Mouse (Mus musculus) fat pad, adult 2 months (tissue): ENCODE data around the gene Gm20489.

Source experiments
- DNase-seq: peaks from one replicate; pipeline ENCODE4 v3.0.0-alpha.2; 2011; ENCODE audit warnings: low read depth, low spot score; ENCODE audit errors: extremely low read depth

Gm20489 gene

DNA sequence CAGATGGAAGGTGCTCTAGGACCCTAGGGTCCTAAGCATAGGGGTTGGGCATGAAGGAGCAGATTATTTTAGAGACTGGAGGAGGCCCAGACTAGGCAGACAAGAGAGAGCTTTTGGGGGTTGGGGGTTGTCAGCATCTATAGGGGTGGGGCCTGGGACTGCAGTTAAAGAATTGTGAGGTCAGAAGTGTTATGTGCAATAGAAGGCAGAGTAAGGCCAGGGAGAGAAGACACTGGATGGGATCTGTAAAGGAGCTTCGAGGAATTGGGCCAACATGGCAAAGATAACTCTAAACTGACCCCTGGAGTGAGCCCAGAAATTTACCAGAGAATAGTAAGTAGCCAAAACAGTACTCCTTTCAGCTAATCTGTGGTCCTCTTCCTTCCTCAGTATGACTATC lies 4.9 kb downstream of the Gm20489 start, which contains the start of gene Gm614:
TSS of gene Gm614 (minus strand) at position 101 of the 400 bp plus-strand sequence.
- DNase-seq, result no peak

DNA sequence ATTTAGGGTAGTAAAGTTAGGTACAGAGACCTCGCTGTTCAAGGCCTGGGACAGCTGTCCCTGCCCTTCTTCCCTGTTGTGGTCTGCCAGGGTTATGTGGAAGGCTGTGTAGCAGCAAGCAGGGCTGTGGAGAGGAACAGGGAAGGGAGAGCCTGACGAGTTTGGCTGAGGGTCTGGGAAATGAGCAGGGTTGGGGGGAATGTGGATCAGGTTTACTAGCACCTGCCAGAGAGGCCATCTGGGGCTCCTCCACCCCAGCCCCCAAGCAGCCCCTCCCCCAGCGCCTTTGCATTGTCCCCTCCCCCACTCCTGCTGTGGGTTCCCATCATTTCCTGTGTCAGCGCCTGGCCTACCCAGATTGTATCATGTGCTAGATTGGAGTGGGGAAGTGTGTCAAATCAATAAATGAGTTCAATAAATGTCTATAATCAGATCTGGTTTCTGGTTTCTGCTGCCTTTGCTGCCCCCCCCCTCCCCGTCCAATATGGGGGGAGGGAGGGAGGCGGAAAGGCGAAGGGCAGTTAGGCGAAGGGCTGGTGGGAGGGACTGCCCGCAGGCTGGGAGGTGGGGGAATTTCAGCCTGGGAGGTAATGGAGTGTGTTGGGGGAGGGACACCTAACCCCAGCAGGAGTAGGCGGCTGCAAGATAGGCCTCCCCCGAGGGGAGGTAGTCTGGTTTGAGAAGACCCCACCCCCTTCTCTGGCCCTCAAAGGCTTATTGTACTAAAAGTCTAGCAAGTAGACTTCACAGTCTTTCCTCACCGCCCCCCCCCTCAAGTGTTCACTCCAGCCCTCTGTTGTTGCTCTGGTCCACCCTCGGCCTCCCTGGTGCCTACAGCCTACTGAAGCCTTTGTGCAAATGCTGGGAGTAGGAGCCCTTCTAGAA lies 8.1 kb downstream of the Gm20489 start:
- no peak for DNase-seq

DNA sequence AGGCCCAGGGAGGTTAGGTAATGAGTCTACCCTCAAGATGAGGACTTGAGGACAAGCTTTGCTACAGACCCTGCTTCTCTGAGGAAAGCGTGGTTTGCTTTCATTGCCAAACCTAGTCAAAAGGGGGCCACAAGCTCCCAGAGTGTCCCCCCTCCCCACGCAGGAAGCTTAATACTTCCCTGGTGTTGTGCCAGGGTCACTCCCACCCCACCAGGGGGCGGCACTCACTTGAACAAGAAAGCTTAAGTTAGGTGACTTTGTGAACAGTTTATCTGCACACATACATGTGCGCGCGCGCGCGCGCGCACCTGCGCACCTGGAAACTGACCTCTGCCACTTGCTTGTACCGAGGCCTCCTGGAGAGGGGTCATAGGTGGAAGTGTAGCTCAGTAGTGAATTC lies 12.2 kb downstream of the Gm20489 start:
- no peak for DNase-seq

DNA sequence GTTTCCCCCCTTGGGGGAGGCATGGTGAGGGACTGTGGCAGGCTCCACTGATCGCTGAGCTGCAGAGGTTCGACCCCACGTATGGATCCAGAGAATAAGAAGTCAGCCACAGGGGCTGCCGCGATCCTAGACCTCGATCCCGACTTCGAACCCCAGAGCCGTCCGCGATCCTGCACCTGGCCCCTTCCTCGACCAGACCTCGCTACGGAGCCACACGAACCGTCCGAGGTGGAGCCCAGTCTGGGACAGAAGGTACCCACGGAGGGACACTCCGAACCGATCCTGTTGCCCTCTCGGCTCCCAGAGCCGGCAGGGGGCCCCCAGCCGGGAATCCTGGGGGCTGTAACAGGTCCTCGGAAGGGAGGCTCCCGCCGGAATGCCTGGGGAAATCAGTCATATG lies 14.1 kb downstream of the Gm20489 start:
- DNase-seq, result no peak

DNA sequence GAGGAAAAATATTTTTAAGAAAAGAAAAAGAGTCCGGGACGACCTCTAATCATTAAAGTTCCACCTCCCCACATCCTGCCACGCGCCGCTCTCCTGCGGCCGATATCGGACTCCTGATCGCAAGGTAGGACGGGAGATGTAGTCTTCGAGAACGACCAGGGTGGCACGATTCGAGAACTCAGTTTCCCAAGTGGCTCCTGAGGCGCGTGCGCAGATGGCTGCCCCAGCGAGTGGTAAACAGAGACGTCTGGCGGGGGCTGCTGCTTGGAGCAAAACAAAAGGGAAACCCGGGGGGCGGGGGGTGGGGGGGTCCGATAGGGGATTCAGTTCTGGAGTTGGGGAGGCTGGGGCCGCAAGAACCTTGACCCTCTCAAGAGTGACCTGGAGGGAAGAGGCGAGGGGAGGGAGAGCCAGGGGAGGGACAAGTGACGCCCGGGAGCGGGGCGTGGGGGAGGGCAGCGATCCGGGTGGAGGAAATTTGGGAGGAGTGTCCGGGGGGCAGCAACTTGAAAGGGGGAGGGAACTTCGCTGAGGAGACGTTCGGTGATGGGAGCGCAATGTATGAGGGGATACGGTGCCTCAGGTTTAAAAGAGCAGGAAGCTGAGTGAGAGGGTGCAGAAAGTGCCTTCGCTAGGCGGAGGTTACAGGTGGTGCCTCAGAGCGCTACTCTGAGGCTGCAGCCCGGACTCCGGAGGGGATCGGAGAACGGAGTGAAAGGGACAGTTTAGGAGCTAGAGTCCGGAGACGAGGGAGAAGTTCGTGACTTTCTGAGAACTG lies 14.7 kb downstream of the Gm20489 start, which contains the start of gene Foxo4:
TSS of gene Foxo4 (plus strand) at position 577 of the 778 bp plus-strand sequence.
- DNase-seq, result peak; percentile 30

- DNase-seq, result no peak
Measured at GRCm38 (mm10) chrX:101245011-101245410, 23.8 kb downstream of the Gm20489 start.

GRCm38 (mm10) chrX:101222796-101223162 lies 46.0 kb downstream of the Gm20489 start:
- no peak for DNase-seq

GRCm38 (mm10) chrX:101221834-101222795 lies 46.7 kb downstream of the Gm20489 start, which contains the start of gene Snx12:
Gene Snx12, minus strand, starts transcription at chrX:101222563.
- peak; percentile 28 for DNase-seq
